Mouse (Mus musculus) layer of hippocampus, postnatal 14 days (tissue): ENCODE data around the gene Mex3d. TPM values are rescaled to one million over a fixed set of nuclear protein-coding genes. Genes with fewer than 3 reads are reported as not detected.

Experiments
- DNase-seq, 2 experiments: peaks; one replicate each; pipeline ENCODE4 v3.0.0; 2021 to 2022; ENCODE audit warnings: low spot score in 2 of 2, mixed read lengths in 1 of 2
- microRNA-seq, 2 experiments: library from miRNA; unstranded; fragments of <30 nt; microRNA quantifications; one replicate each; pipeline ENCODE4 v1.2.0; 2021
- total RNA-seq, 2 experiments: library from RNA; stranded (reverse); gene quantifications; 2 replicates each; pipeline ENCODE4 v1.2.3; 2021

Gene Mex3d
- total RNA-seq, 2 experiments from 2014 or later: 20.3 to 24.2 TPM

GRCm38 (mm10) chr10:80331636-80332524 lies 55.6 kb downstream of the Mex3d start:
- DNase-seq: no peak

- no peak for DNase-seq
Measured at GRCm38 (mm10) chr10:80330888-80331287, 56.6 kb downstream of the Mex3d start.

Small RNA genes lying within 50 kb of the gene (microRNA-seq; reads per million reads assigned to microRNA genes)
- 0 reads per million in 2 experiments for gene Gm22721

Other genes starting within 250 kb of the Mex3d start
- 100 to 1,000 TPM; 397 to 417 TPM for gene Atp5d, start 249.0 kb downstream of the Mex3d start, total RNA-seq
- 100 to 1,000 TPM; 401 to 436 TPM for gene Cbarp, start 246.8 kb downstream of the Mex3d start, total RNA-seq
- 10 to 100 TPM; 90.9 to 100.0 TPM for gene Midn, start 239.4 kb downstream of the Mex3d start, total RNA-seq
- 100 to 1,000 TPM in 1 of 2 experiments, 10 to 100 TPM in 1; 93.5 to 126 TPM for gene Cirbp, start 221.7 kb downstream of the Mex3d start, total RNA-seq
- 1 to 10 TPM; 5.1 to 5.2 TPM for gene 1600002K03Rik, start 214.7 kb downstream of the Mex3d start, total RNA-seq
- gene Efna2, start 208.2 kb downstream of the Mex3d start, total RNA-seq: 10 to 100 TPM; 14.8 TPM
- 10 to 100 TPM; 34.4 to 43.7 TPM for gene Mum1, start 161.2 kb downstream of the Mex3d start, total RNA-seq
- 100 to 1,000 TPM; 169 to 175 TPM for gene Ndufs7, start 138.5 kb downstream of the Mex3d start, total RNA-seq
- gene Gamt, start 126.6 kb downstream of the Mex3d start, total RNA-seq: 10 to 100 TPM; 39.9 to 43.7 TPM
- gene Dazap1, start 126.2 kb downstream of the Mex3d start, total RNA-seq: 10 to 100 TPM; 83.0 to 93.6 TPM
- gene Rps15, start 95.2 kb downstream of the Mex3d start, total RNA-seq: 100 to 1,000 TPM; 727 to 762 TPM
- gene Apc2, start 91.7 kb downstream of the Mex3d start, total RNA-seq: 100 to 1,000 TPM; 131 to 133 TPM
- 10 to 100 TPM; 20.4 to 23.1 TPM for gene 2310011J03Rik, start 67.1 kb downstream of the Mex3d start, total RNA-seq
- 1 to 10 TPM; 3.2 to 4.4 TPM for gene Pcsk4, start 58.2 kb downstream of the Mex3d start, total RNA-seq
- gene Reep6, start 57.7 kb downstream of the Mex3d start, total RNA-seq: 10 to 100 TPM; 10.1 to 10.6 TPM
- 1 to 10 TPM; 2.0 to 2.8 TPM for gene Adamtsl5, start 39.2 kb downstream of the Mex3d start, total RNA-seq
- gene Plk5, start 31.2 kb downstream of the Mex3d start, total RNA-seq: 1 to 10 TPM; 3.2 to 3.4 TPM
- gene Mbd3, start 11.9 kb upstream of the Mex3d start, total RNA-seq: 100 to 1,000 TPM; 121 to 131 TPM
- gene Uqcr11, start 19.2 kb upstream of the Mex3d start, total RNA-seq: 100 to 1,000 TPM; 620 to 655 TPM
- 10 to 100 TPM; 33.3 to 35.0 TPM for gene Tcf3, start 46.0 kb upstream of the Mex3d start, total RNA-seq
- not detected for gene Onecut3, start 107.2 kb upstream of the Mex3d start, total RNA-seq
- under 1 TPM; 0.21 TPM for gene Atp8b3, start 151.5 kb upstream of the Mex3d start, total RNA-seq
- 10 to 100 TPM; 47.0 to 50.5 TPM for gene Rexo1, start 173.9 kb upstream of the Mex3d start, total RNA-seq
- 10 to 100 TPM; 40.1 to 44.3 TPM for gene Klf16, start 189.7 kb upstream of the Mex3d start, total RNA-seq
- 100 to 1,000 TPM; 189 to 197 TPM for gene Abhd17a, start 202.7 kb upstream of the Mex3d start, total RNA-seq
- gene Scamp4, start 215.2 kb upstream of the Mex3d start, total RNA-seq: 10 to 100 TPM; 38.5 to 40.7 TPM
- gene Adat3, start 215.2 kb upstream of the Mex3d start, total RNA-seq: 1 to 10 TPM; 2.3 to 2.8 TPM
- gene Gm49322, start 218.4 kb upstream of the Mex3d start, total RNA-seq: 1 to 10 TPM; 2.5 to 2.8 TPM
- 100 to 1,000 TPM; 176 to 180 TPM for gene Csnk1g2, start 235.2 kb upstream of the Mex3d start, total RNA-seq